Mouse (Mus musculus) CH12.LX (cell line): ENCODE data around the gene Chd5. TPM values are rescaled to one million over a fixed set of nuclear protein-coding genes. Genes with fewer than 3 reads are reported as not detected.

ENCODE experiments used
- DNase-seq: peaks from one replicate; pipeline ENCODE4 v3.0.0-alpha.2; 2013; ENCODE audit errors: extremely low read depth
- H3K27ac ChIP-seq: 2 replicates; pipeline ENCODE4 v1.5.1; 2012; ENCODE audit warnings: low read depth, mild to moderate bottlenecking, control low read depth, moderate library complexity; ENCODE audit not compliant: insufficient read depth
- H3K27me3 ChIP-seq: replicated peaks from 2 replicates; pipeline ENCODE3; 2012; ENCODE audit warnings: inconsistent platforms
- H3K36me3 ChIP-seq, 2 experiments: replicated peaks in 1 of 2; 2 replicates each; pipeline versions ENCODE3 to v1.6.1; 2012; ENCODE audit warnings: inconsistent platforms in 1 of 2, low read length in 1 of 2, mild to moderate bottlenecking in 1 of 2, mixed read lengths in 1 of 2, moderate library complexity in 1 of 2; ENCODE audit not compliant: control insufficient read depth in 1 of 2, insufficient read depth in 1 of 2
- H3K4me1 ChIP-seq, 2 experiments: 2 replicates each; pipeline ENCODE4 v1.6.1; 2012; ENCODE audit warnings: inconsistent platforms in 1 of 2, moderate library complexity in 1 of 2; ENCODE audit not compliant: insufficient read depth in 2 of 2, control insufficient read depth in 1 of 2
- H3K4me2 ChIP-seq: 2 replicates; pipeline ENCODE4 v1.6.1; 2012; ENCODE audit warnings: low read depth, mild to moderate bottlenecking, control low read depth; ENCODE audit not compliant: poor library complexity, insufficient read depth, severe bottlenecking
- H3K4me3 ChIP-seq, 3 experiments: fragments of 150-350 bp in 1 of 3; sonication (generic) in 1 of 3; replicated peaks in 1 of 3; 2 replicates each; pipeline versions ENCODE3 to v1.5.1; 2011 to 2012; ENCODE audit warnings: low read depth in 2 of 3, low read length in 2 of 3, mild to moderate bottlenecking in 2 of 3, moderate library complexity in 2 of 3, control low read depth in 1 of 3, improper control_type of control experiment in 1 of 3, inconsistent platforms in 1 of 3, mixed read lengths in 1 of 3; ENCODE audit not compliant: poor library complexity in 1 of 3
- H3K79me2 ChIP-seq: replicated peaks from 2 replicates; pipeline ENCODE4 v1.6.1; 2012; ENCODE audit warnings: mild to moderate bottlenecking, moderate library complexity; ENCODE audit not compliant: control insufficient read depth, poor library complexity, insufficient read depth, severe bottlenecking; ENCODE audit errors: extremely low read depth
- H3K9ac ChIP-seq: 2 replicates; pipeline ENCODE4 v1.6.1; 2012; ENCODE audit warnings: low read depth, mild to moderate bottlenecking, control low read depth, moderate library complexity; ENCODE audit not compliant: insufficient read depth
- H3K9me3 ChIP-seq: replicated peaks from 2 replicates; pipeline ENCODE3; 2012; ENCODE audit warnings: low read length, inconsistent platforms, mixed read lengths
- CHD1 ChIP-seq: IDR thresholded peaks from 2 replicates; pipeline ENCODE4 v1.6.1; 2012; ENCODE audit warnings: low read depth, low read length, improper control_type of control experiment, inconsistent platforms
- CHD2 ChIP-seq: IDR thresholded peaks from 2 replicates; pipeline ENCODE4 v1.6.1; 2011; ENCODE audit warnings: low read length, improper control_type of control experiment
- CTCF ChIP-seq, 2 experiments: IDR thresholded peaks in 1 of 2; conservative IDR thresholded peaks in 1 of 2; 2 replicates each; pipeline ENCODE4 v1.5.1; 2011 to 2012; ENCODE audit warnings: low read depth in 2 of 2, low read length in 2 of 2, improper control_type of control experiment in 1 of 2, inconsistent platforms in 1 of 2, mild to moderate bottlenecking in 1 of 2, moderate library complexity in 1 of 2
- E2F4 ChIP-seq: IDR thresholded peaks from 2 replicates; pipeline ENCODE4 v1.6.1; 2011; ENCODE audit warnings: low read depth, low read length, improper control_type of control experiment; ENCODE audit not compliant: insufficient replicate concordance
- ETS1 ChIP-seq: conservative IDR thresholded peaks from 2 replicates; pipeline ENCODE4 v1.6.1; 2012; ENCODE audit warnings: low read depth, mild to moderate bottlenecking, inconsistent platforms, low read length, improper control_type of control experiment, moderate library complexity
- HCFC1 ChIP-seq: IDR thresholded peaks from 2 replicates; pipeline ENCODE4 v1.6.1; 2012; ENCODE audit warnings: low read depth, mild to moderate bottlenecking, inconsistent platforms, low read length, improper control_type of control experiment
- JUN ChIP-seq: IDR thresholded peaks from 2 replicates; pipeline ENCODE4 v1.6.1; 2011; ENCODE audit warnings: low read depth, mild to moderate bottlenecking, low read length, improper control_type of control experiment, moderate library complexity; ENCODE audit not compliant: insufficient read depth
- KAT2A ChIP-seq: IDR thresholded peaks from 2 replicates; pipeline ENCODE4 v1.6.1; 2012; ENCODE audit warnings: low read length, improper control_type of control experiment, inconsistent platforms; ENCODE audit not compliant: insufficient replicate concordance
- MAFK ChIP-seq: IDR thresholded peaks from 2 replicates; pipeline ENCODE4 v1.6.1; 2011; ENCODE audit warnings: low read length, improper control_type of control experiment; ENCODE audit not compliant: insufficient replicate concordance
- MAX ChIP-seq: IDR thresholded peaks from 2 replicates; pipeline ENCODE4 v1.6.1; 2011; ENCODE audit warnings: low read length, improper control_type of control experiment
- MXI1 ChIP-seq: IDR thresholded peaks from 2 replicates; pipeline ENCODE4 v1.6.1; 2011; ENCODE audit warnings: mild to moderate bottlenecking, low read depth, low read length, improper control_type of control experiment
- NELFE ChIP-seq: IDR thresholded peaks from 2 replicates; pipeline ENCODE4 v1.6.1; 2011; ENCODE audit warnings: low read depth, low read length, improper control_type of control experiment
- NRF1 ChIP-seq: IDR thresholded peaks from 2 replicates; pipeline ENCODE4 v1.6.1; 2014; ENCODE audit warnings: low read depth, mild to moderate bottlenecking, inconsistent platforms, low read length, improper control_type of control experiment, moderate library complexity
- POLR2A ChIP-seq: IDR thresholded peaks from 2 replicates; pipeline ENCODE4 v1.6.1; 2011; ENCODE audit warnings: low read depth, mild to moderate bottlenecking, improper control_type of control experiment, low read length
- RAD21 ChIP-seq: IDR thresholded peaks from 2 replicates; pipeline ENCODE4 v1.6.1; 2011; ENCODE audit warnings: low read depth, mild to moderate bottlenecking, low read length, improper control_type of control experiment, moderate library complexity
- RCOR1 ChIP-seq: conservative IDR thresholded peaks from 2 replicates; pipeline ENCODE4 v1.6.1; 2012; ENCODE audit warnings: low read depth, mild to moderate bottlenecking, inconsistent platforms, low read length, improper control_type of control experiment
- SIN3A ChIP-seq: IDR thresholded peaks from 2 replicates; pipeline ENCODE4 v1.6.1; 2012; ENCODE audit warnings: low read length, improper control_type of control experiment, inconsistent platforms
- SMC3 ChIP-seq: IDR thresholded peaks from 2 replicates; pipeline ENCODE4 v1.6.1; 2011; ENCODE audit warnings: low read depth, low read length, improper control_type of control experiment
- TBP ChIP-seq: conservative IDR thresholded peaks from 2 replicates; pipeline ENCODE4 v1.6.1; 2011; ENCODE audit warnings: low read depth, low read length, improper control_type of control experiment
- TCF12 ChIP-seq: IDR thresholded peaks from 2 replicates; pipeline ENCODE4 v1.6.1; 2014; ENCODE audit warnings: low read depth, mild to moderate bottlenecking, inconsistent platforms, low read length, improper control_type of control experiment
- UBTF ChIP-seq: IDR thresholded peaks from 2 replicates; pipeline ENCODE4 v1.6.1; 2012; ENCODE audit warnings: low read depth, mild to moderate bottlenecking, inconsistent platforms, low read length, improper control_type of control experiment, moderate library complexity
- USF1 ChIP-seq: IDR thresholded peaks from 2 replicates; pipeline ENCODE4 v1.6.1; 2014; ENCODE audit warnings: low read depth, mild to moderate bottlenecking, inconsistent platforms, low read length, improper control_type of control experiment
- USF2 ChIP-seq: conservative IDR thresholded peaks from 2 replicates; pipeline ENCODE4 v1.6.1; 2011; ENCODE audit warnings: low read depth, low read length, improper control_type of control experiment
- ZKSCAN1 ChIP-seq: IDR thresholded peaks from 2 replicates; pipeline ENCODE4 v1.6.1; 2012; ENCODE audit warnings: low read depth, inconsistent platforms, low read length, improper control_type of control experiment, borderline replicate concordance
- ZMIZ1 ChIP-seq: IDR thresholded peaks from 2 replicates; pipeline ENCODE4 v1.6.1; 2012; ENCODE audit warnings: low read depth, mild to moderate bottlenecking, inconsistent platforms, low read length, improper control_type of control experiment
- ZNF384 ChIP-seq: IDR thresholded peaks from 2 replicates; pipeline ENCODE4 v1.6.1; 2012; ENCODE audit warnings: low read depth, low read length, improper control_type of control experiment, inconsistent platforms
- dilution Hi-C: fragments of 300-500 bp; cut with MboI; formaldehyde crosslinking; loops from 2 replicates; pipeline ENCODE4 v1.14.3; 2020; ENCODE audit warnings: low sequenced_read_pairs; ENCODE audit not compliant: extremely low pct_unique_long_range_greater_than_20kb, extremely low pct_ligation_motif_present
- in situ Hi-C: fragments of 300-500 bp; cut with MboI; formaldehyde crosslinking; loops from 3 replicates; pipeline ENCODE4 v1.14.3; 2019; ENCODE audit warnings: low sequenced_read_pairs, low pct_ligation_motif_present, low pct_unique_long_range_greater_than_20kb, mixed read lengths
- polyA plus RNA-seq: library from polyadenylated mRNA; unstranded; fragments of >175 nt; gene quantifications from 2 replicates; pipeline ENCODE4 v1.2.1, GENCODE M21; 2012; ENCODE audit warnings: low read depth; ENCODE audit not compliant: insufficient read length
- total RNA-seq, 2 experiments: library from RNA; depleted of rRNA; stranded (reverse); fragments of 300-350 nt in 1 of 2; fragments of >200 nt in 1 of 2; gene quantifications; 2 replicates each; pipeline ENCODE4 v1.2.3; 2012 to 2014

Chd5 gene
- total RNA-seq (2012; rRNA removed) = 0.88 and 3.4 TPM in 2 replicates
- total RNA-seq (2014; rRNA removed) = 0.44 and 0.49 TPM in 2 replicates
- polyA plus RNA-seq = 1.2 and 2.7 TPM in 2 replicates

DNA sequence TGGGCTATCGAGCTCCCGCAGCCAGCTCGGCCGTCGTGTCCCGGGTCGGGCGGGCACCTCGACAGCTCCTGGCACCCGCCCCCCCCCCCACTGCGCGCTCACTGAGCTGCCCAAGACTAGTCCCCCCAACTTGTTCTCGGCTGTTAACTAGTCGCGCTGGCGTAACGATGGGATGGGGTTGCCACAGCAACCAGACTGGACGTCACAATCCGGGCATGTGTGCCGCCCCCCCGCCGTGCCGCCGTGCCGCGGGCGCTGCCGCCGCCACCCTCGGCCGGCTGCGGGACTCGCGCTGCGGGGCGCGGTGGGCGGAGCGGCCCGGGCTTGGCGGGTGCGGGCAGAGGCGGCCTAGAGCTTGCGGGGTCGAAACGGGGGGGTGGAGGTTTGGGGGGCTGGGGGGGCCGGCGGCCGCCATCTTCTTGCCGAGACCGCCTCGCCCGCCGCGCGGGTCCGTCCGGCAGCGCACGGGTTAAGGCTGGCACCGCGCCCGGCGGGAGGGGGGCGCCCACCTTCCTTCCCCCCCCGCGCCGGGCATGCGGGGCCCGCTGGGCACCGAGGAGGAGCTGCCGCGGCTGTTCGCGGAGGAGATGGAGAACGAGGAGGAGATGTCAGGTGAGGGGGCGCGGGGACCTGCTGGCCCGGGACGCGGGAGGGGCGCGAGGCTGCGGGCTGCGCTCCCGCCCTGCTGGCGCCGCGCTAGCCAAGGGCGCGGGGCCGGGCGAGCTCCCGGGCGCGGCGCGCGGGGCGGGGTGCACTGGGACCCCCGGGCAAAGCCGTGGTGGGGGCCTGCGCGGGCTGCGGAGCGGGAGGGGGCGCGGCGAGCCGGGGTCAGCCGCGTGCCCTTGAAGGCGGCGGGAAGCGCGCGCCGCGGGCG is at the start of gene Chd5:
TSS of gene Chd5 (plus strand) at position 233 of the 874 bp plus-strand sequence.
- Histone ChIP-seq H3K4me2 (no peak within 1 kb of the TSS), H3K79me2 (no peaks in the 10 kb centered on the region), H3K27ac (no peak within 1 kb of the TSS), H3K27me3 (no peaks in the 10 kb centered on the region), H3K36me3 (peaks cover 25 to 37% of the 10 kb centered on the region in 2 experiments), H3K4me3 (no peak within 1 kb of the TSS), H3K4me1 (peaks cover 5 to 30% of the 10 kb centered on the region in 2 experiments; a peak in 3 of 4 replicates), H3K9ac (no peak within 1 kb of the TSS), H3K9me3 (peaks cover 2% of the 10 kb centered on the region)
- in situ Hi-C loops = no loop called here
- dilution Hi-C loops = no loop called here
- TF ChIP-seq USF1 (no peak), MAFK (no peak), MAX (no peak), E2F4 (no peak), KAT2A (no peak), ZNF384 (no peak), ETS1 (no peak), MXI1 (no peak), SMC3 (no peak), CTCF (conservative IDR thresholded peaks at IDR 0.05 in 1 of 2, IDR thresholded peaks at IDR 0.05 in 1 of 2; ENCODE audit: low read depth in 2 of 2, low read length in 2 of 2) (no peak), RCOR1 (no peak), SIN3A (no peak), CHD2 (no peak), NELFE (no peak), NRF1 (no peak), TBP (no peak), ZKSCAN1 (no peak)
- DNase-seq = no peak

DNA sequence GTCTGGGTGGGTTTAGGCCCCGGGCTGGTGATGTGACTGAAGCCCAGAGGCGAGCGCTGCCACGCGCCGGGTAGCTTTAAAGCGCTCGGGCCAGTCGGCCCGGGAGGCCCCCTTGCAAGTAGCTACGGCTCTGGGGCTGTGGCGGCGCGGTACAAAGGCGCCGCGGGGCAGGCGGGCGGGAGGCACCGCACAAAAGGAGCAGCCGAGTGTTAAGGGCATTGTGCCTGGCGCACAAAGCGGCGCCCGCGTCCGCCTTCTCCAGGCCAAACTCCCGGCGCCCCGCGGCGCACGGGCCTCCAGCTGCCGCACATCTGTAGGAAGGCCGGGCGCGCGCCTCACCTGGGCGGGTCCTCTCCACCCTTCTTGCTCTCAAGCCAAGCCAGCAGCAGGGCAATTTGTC is 48.1 kb upstream of the Chd5 start:
- no peak overlapping the region for H3K27ac ChIP-seq
- no peaks in the 10 kb centered on the region for H3K36me3 ChIP-seq
- peaks cover 10 to 36% of the 10 kb centered on the region in 2 experiments for H3K4me1 ChIP-seq
- no peak overlapping the region for H3K9ac ChIP-seq
- H3K4me2 ChIP-seq = peak overlapping the region; percentile 68
- no peaks in the 10 kb centered on the region for H3K9me3 ChIP-seq
- H3K27me3 ChIP-seq = peaks cover 65% of the 10 kb centered on the region
- H3K79me2 ChIP-seq = no peaks in the 10 kb centered on the region
- dilution Hi-C loops (no loop called here), in situ Hi-C loops (loop anchor here (5.0 to 25.0 kb wide), 3 partner anchors 78 to 1822 kb away; no protein-coding TSS in a partner anchor)
- no peak for TF ChIP-seq MAX
- 0 out of 2 replicates have a peak, but pooled peaks have one; percentile 16 for TF ChIP-seq UBTF
- TF ChIP-seq CHD1 = no peak
- no peak for TF ChIP-seq POLR2A
- TF ChIP-seq HCFC1 = no peak
- peak; percentile 10; the same call in 1 of the 2 replicates for TF ChIP-seq TCF12
- no peak for TF ChIP-seq USF1
- TF ChIP-seq ZMIZ1 = no peak
- TF ChIP-seq USF2 = no peak
- no peak for TF ChIP-seq ZKSCAN1
- no peak for TF ChIP-seq JUN
- TF ChIP-seq KAT2A = no peak
- no peak for TF ChIP-seq E2F4
- TF ChIP-seq RCOR1 = no peak
- TF ChIP-seq RAD21 = no peak
- TF ChIP-seq TBP = no peak
- TF ChIP-seq SIN3A = no peak
- no peak for DNase-seq
- peak overlapping the region in 1 of 3 experiments; percentile 9 for H3K4me3 ChIP-seq
